Mouse (Mus musculus) limb, embryonic 14.5 days (tissue): ENCODE data around the gene Vegfa. TPM values are rescaled to one million over a fixed set of nuclear protein-coding genes. Genes with fewer than 3 reads are reported as not detected.
A peak's percentile ranks its signal among the peaks of the same experiment; 100 is the strongest.

Experiments used
- ATAC-seq: fragments of 200-750 bp; cut with Nextera tagmentation; 2 replicates; pipeline ENCODE4 v1.8.0; 2017; ENCODE audit warnings: low read depth, moderate number of reproducible peaks, moderate TSS enrichment; ENCODE audit not compliant: low FRiP score
- DNase-seq: peaks from one replicate; pipeline ENCODE4 v3.0.0-alpha.2; 2015; ENCODE audit warnings: low spot score
- H3K27ac ChIP-seq: fragments of 300-500 bp; sonication (generic); replicated peaks from 2 replicates; pipeline ENCODE4 v1.5.1; 2014; ENCODE audit warnings: low read depth, mild to moderate bottlenecking, low read length, moderate library complexity, mixed read lengths
- H3K27me3 ChIP-seq: fragments of 300-500 bp; sonication (generic); 2 replicates; pipeline ENCODE4 v1.6.1; 2014; ENCODE audit warnings: low read length, mixed read lengths; ENCODE audit not compliant: control insufficient read depth, insufficient read depth
- H3K36me3 ChIP-seq: fragments of 300-500 bp; sonication (generic); 2 replicates; pipeline ENCODE4 v1.6.1; 2014; ENCODE audit warnings: mild to moderate bottlenecking, low read length, moderate library complexity, mixed read lengths; ENCODE audit not compliant: control insufficient read depth, insufficient read depth
- H3K4me1 ChIP-seq: fragments of 300-500 bp; sonication (generic); 2 replicates; pipeline ENCODE4 v1.6.1; 2014; ENCODE audit warnings: antibody characterized with exemption, low read length, mixed read lengths; ENCODE audit not compliant: control insufficient read depth, insufficient read depth
- H3K4me2 ChIP-seq: fragments of 300-500 bp; sonication (generic); replicated peaks from 2 replicates; pipeline ENCODE4 v1.6.1; 2014; ENCODE audit warnings: low read depth, mild to moderate bottlenecking, low read length, moderate library complexity; ENCODE audit not compliant: severe bottlenecking
- H3K4me3 ChIP-seq: fragments of 300-500 bp; sonication (generic); replicated peaks from 2 replicates; pipeline ENCODE4 v1.5.1; 2014; ENCODE audit warnings: low read length
- H3K9ac ChIP-seq: fragments of 300-500 bp; sonication (generic); 2 replicates; pipeline ENCODE4 v1.6.1; 2014; ENCODE audit warnings: mild to moderate bottlenecking, low read depth, low read length, moderate library complexity; ENCODE audit not compliant: severe bottlenecking
- H3K9me3 ChIP-seq: fragments of 300-500 bp; sonication (generic); 2 replicates; pipeline ENCODE4 v1.6.1; 2016; ENCODE audit warnings: low read length; ENCODE audit not compliant: control insufficient read depth
- POLR2A ChIP-seq: fragments of 200-500 bp; IDR thresholded peaks from 2 replicates; pipeline ENCODE4 v1.8.0; 2012; ENCODE audit warnings: inconsistent platforms, mild to moderate bottlenecking, moderate library complexity, borderline replicate concordance; ENCODE audit not compliant: insufficient read depth, insufficient read length; ENCODE audit errors: extremely low read depth
- WGBS: fragments of 180-500 bp; shearing (Covaris S2); extraction: QIAGEN DNeasy Blood & Tissue Kit; methylation state at CpG from one replicate; pipeline ENCODE4 v1.1.7; 2014; 5-methylcytosine and 5-hydroxymethylcytosine counted together
- polyA plus RNA-seq, 2 experiments: library from polyadenylated mRNA; depleted of rRNA in 1 of 2; stranded (reverse) in 1 of 2; unstranded in 1 of 2; fragments of >200 nt; fragmentation: Nextera tagmentation in 1 of 2; extraction: Ambion mirVana in 1 of 2; gene quantifications; 2 replicates each; pipeline versions ENCODE4 v1.2.1 to v1.2.3; 2012 to 2014

Gene Vegfa
- polyA plus RNA-seq, 2 experiments, result 5.3 to 306 TPM

DNA sequence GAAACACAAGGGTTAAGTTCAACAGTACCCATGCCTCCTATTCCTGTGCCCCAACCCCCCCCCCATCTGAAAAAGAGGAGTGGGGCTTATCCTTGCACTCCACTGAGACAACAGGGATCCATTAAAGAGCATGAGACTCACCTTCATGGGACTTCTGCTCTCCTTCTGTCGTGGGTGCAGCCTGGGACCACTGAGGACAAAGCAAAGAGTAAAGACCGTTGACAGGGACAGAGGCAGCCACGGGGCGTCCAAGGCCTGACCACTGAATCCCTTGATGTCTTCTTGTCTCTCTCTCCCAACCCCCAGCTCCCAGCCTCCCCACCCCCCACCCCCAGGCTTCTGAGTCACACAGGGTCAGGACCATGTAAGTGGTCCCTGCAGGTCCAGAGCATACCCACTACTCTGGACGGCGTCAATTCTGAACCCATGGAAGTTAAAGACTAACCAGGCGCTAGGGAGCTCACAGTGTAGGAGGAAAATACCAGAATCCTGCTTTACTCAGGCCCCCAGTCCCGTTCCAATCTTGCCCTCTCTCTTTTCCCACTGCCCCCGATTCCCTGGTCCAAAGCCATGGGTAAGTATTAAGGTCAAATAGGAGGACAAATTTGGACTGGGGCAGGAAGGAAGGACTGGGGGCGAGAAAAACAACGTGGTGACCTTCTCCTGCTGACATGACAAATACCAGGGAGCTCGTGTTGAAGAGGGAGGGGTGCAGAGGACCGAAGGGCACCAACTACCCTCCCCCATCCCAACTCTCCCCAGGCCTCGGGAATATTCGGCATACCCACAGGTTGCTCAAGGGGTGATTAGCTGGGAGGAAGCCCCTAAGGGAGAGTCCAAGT, 3.7 kb downstream of the Vegfa start:
- H3K4me3 ChIP-seq, result peak overlapping the region; percentile 93
- H3K4me2 ChIP-seq, result peak overlapping the region; percentile 67
- H3K9ac ChIP-seq, result peak overlapping the region; percentile 88
- H3K27me3 ChIP-seq, result no peaks in the 10 kb centered on the region
- TF ChIP-seq POLR2A, result no peak
- ATAC-seq, result no peak
- WGBS, result 18% methylated on average over 13 of the region's 15 CpGs
- no peak for DNase-seq
- H3K9me3 ChIP-seq, result no peaks in the 10 kb centered on the region
- peaks cover 42% of the 10 kb centered on the region for H3K4me1 ChIP-seq
- peak overlapping the region; percentile 71; the same call in 1 of the 2 replicates for H3K27ac ChIP-seq
- H3K36me3 ChIP-seq, result peaks cover 40% of the 10 kb centered on the region

- peaks cover 51% of the 10 kb centered on the region for H3K36me3 ChIP-seq
- no peaks in the 10 kb centered on the region for H3K9me3 ChIP-seq
- no peak for TF ChIP-seq POLR2A
- H3K4me1 ChIP-seq, result peaks cover 36% of the 10 kb centered on the region
- WGBS, result 21% methylated on average over 13 of the region's 16 CpGs
- H3K9ac ChIP-seq, result peak overlapping the region; percentile 88
- ATAC-seq (no peak), DNase-seq (peak; percentile 73)
- H3K27ac ChIP-seq, result peak overlapping the region; percentile 71
- H3K4me2 ChIP-seq, result peak overlapping the region; percentile 67
- H3K4me3 ChIP-seq, result peak overlapping the region; percentile 93
- H3K27me3 ChIP-seq, result no peaks in the 10 kb centered on the region
Measured at GRCm38 (mm10) chr17:46027066-46027917, 4.9 kb downstream of the Vegfa start.

- Histone ChIP-seq H3K4me2 (no peak overlapping the region), H3K4me1 (peaks cover 36% of the 10 kb centered on the region), H3K9me3 (no peaks in the 10 kb centered on the region), H3K4me3 (no peak overlapping the region), H3K27ac (no peak overlapping the region), H3K27me3 (no peaks in the 10 kb centered on the region), H3K36me3 (peaks cover 63% of the 10 kb centered on the region), H3K9ac (no peak overlapping the region)
- WGBS, result 76% methylated on average over 11 of the region's 11 CpGs
- no peak for TF ChIP-seq POLR2A
- ATAC-seq, result no peak
- no peak for DNase-seq
Measured at GRCm38 (mm10) chr17:46025927-46026668, 6.1 kb downstream of the Vegfa start.

DNA sequence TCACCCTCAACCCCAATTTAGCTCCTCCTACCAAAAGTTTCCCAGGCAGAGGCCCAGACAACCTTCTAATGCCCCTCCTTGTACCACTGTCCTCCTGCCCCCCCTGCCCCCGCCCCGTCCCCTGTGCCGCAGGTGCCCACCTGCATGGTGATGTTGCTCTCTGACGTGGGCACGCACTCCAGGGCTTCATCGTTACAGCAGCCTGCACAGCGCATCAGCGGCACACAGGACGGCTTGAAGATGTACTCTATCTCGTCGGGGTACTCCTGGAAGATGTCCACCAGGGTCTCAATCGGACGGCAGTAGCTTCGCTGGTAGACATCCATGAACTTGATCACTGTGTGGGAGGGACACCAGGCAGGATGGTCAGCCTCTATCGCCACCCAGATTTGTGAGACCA, 7.0 kb downstream of the Vegfa start:
- no peak overlapping the region for H3K27ac ChIP-seq
- no peaks in the 10 kb centered on the region for H3K27me3 ChIP-seq
- no peaks in the 10 kb centered on the region for H3K9me3 ChIP-seq
- no peak overlapping the region for H3K4me2 ChIP-seq
- no peak overlapping the region for H3K4me3 ChIP-seq
- peaks cover 71% of the 10 kb centered on the region for H3K36me3 ChIP-seq
- ATAC-seq (no peak), DNase-seq (no peak)
- H3K4me1 ChIP-seq, result peaks cover 36% of the 10 kb centered on the region
- TF ChIP-seq POLR2A, result no peak
- WGBS, result 94% methylated on average over 15 of the region's 15 CpGs
- H3K9ac ChIP-seq, result no peak overlapping the region

DNA sequence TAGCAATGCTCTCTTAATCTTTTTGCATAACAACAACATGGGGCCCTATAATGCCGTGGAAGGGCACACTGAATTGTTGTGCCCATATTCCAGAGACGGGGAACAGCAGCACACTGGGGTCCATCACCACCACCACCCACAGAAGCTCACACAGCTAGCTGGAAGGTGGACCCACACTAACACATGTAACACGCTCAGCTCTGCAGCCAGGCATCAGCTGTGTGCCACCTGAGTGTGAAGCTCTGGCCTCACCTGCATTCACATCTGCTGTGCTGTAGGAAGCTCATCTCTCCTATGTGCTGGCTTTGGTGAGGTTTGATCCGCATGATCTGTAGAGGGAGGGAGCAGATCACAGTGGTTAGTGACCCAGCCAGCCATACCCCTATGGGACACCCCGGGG, 8.0 kb downstream of the Vegfa start:
- ATAC-seq (no peak), DNase-seq (no peak)
- H3K4me2 ChIP-seq, result no peak overlapping the region
- H3K4me3 ChIP-seq, result no peak overlapping the region
- peaks cover 31% of the 10 kb centered on the region for H3K4me1 ChIP-seq
- no peaks in the 10 kb centered on the region for H3K9me3 ChIP-seq
- H3K27me3 ChIP-seq, result no peaks in the 10 kb centered on the region
- H3K36me3 ChIP-seq, result peaks cover 81% of the 10 kb centered on the region
- TF ChIP-seq POLR2A, result no peak
- H3K27ac ChIP-seq, result no peak overlapping the region
- 89% methylated on average over 5 of the region's 5 CpGs for WGBS
- H3K9ac ChIP-seq, result no peak overlapping the region
